Mouse (Mus musculus) adrenal gland, postnatal 4 days (tissue): Measurements from ENCODE around the gene Spaca4. TPM values are rescaled to one million over a fixed set of nuclear protein-coding genes. Genes with fewer than 3 reads are reported as not detected.

Source experiments
- total RNA-seq, 2 experiments: library from RNA; stranded (reverse); gene quantifications; 2 replicates each; pipeline ENCODE4 v1.2.3; 2021

Gene Spaca4
- total RNA-seq, 2 experiments from 2014 or later = not detected

Other genes with a start within 250 kb of the Spaca4 start
- gene Tulp2, start 243.9 kb downstream of the Spaca4 start, total RNA-seq = under 1 TPM; 0.45 to 0.54 TPM
- gene Gm45808, start 239.0 kb downstream of the Spaca4 start, total RNA-seq = 10 to 100 TPM; 14.9 to 20.7 TPM
- gene Dhdh, start 237.0 kb downstream of the Spaca4 start, total RNA-seq = 10 to 100 TPM; 35.0 to 38.8 TPM
- gene Nucb1, start 215.4 kb downstream of the Spaca4 start, total RNA-seq = 100 to 1,000 TPM; 236 to 239 TPM
- gene Ppp1r15a, start 199.5 kb downstream of the Spaca4 start, total RNA-seq = 10 to 100 TPM; 36.9 to 45.1 TPM
- gene Plekha4, start 199.5 kb downstream of the Spaca4 start, total RNA-seq = 10 to 100 TPM; 12.5 to 17.5 TPM
- gene Hsd17b14, start 170.9 kb downstream of the Spaca4 start, total RNA-seq = 1 to 10 TPM; 1.3 to 1.8 TPM
- gene Bcat2, start 155.7 kb downstream of the Spaca4 start, total RNA-seq = 10 to 100 TPM; 96.4 to 96.5 TPM
- under 1 TPM in 1 of 2 experiments, not detected in 1; 0.34 TPM for gene Fgf21, start 110.3 kb downstream of the Spaca4 start, total RNA-seq
- gene Fut1, start 108.5 kb downstream of the Spaca4 start, total RNA-seq = under 1 TPM in 1 of 2 experiments, not detected in 1; 0.22 TPM
- 1 to 10 TPM in 1 of 2 experiments, under 1 TPM in 1; 0.54 to 1.1 TPM for gene Izumo1, start 104.0 kb downstream of the Spaca4 start, total RNA-seq
- 10 to 100 TPM; 31.1 to 31.2 TPM for gene Rasip1, start 98.3 kb downstream of the Spaca4 start, total RNA-seq
- 10 to 100 TPM; 11.5 to 14.2 TPM for gene Mamstr, start 85.8 kb downstream of the Spaca4 start, total RNA-seq
- gene Fut2, start 59.4 kb downstream of the Spaca4 start, total RNA-seq = under 1 TPM in 1 of 2 experiments, not detected in 1; 0.42 TPM
- gene Ntn5, start 41.8 kb downstream of the Spaca4 start, total RNA-seq = under 1 TPM in 1 of 2 experiments, not detected in 1; 0.20 TPM
- under 1 TPM; 0.11 to 0.28 TPM for gene Sec1, start 31.4 kb downstream of the Spaca4 start, total RNA-seq
- 10 to 100 TPM; 15.1 to 16.4 TPM for gene Car11, start 26.0 kb downstream of the Spaca4 start, total RNA-seq
- 100 to 1,000 TPM; 101 to 129 TPM for gene Dbp, start 20.7 kb downstream of the Spaca4 start, total RNA-seq
- gene Rpl18, start 10.4 kb downstream of the Spaca4 start, total RNA-seq = 1,000 to 10,000 TPM; 1,215 to 1,230 TPM
- 10 to 100 TPM; 30.1 to 33.3 TPM for gene Sphk2, start 7.8 kb downstream of the Spaca4 start, total RNA-seq
- gene Fam83e, start 4.6 kb downstream of the Spaca4 start, total RNA-seq = under 1 TPM; 0.45 to 0.62 TPM
- 10 to 100 TPM; 17.2 to 18.8 TPM for gene Lmtk3, start 57.9 kb upstream of the Spaca4 start, total RNA-seq
- gene Sult2b1, start 58.9 kb upstream of the Spaca4 start, total RNA-seq = 1 to 10 TPM in 1 of 2 experiments, under 1 TPM in 1; 0.64 to 1.0 TPM
- gene Cyth2, start 88.8 kb upstream of the Spaca4 start, total RNA-seq = 100 to 1,000 TPM; 124 to 126 TPM
- under 1 TPM; 0.45 to 0.53 TPM for gene Kcnj14, start 99.0 kb upstream of the Spaca4 start, total RNA-seq
- gene Grwd1, start 105.1 kb upstream of the Spaca4 start, total RNA-seq = 10 to 100 TPM; 28.2 to 28.3 TPM
- 100 to 1,000 TPM; 147 to 148 TPM for gene Kdelr1, start 147.0 kb upstream of the Spaca4 start, total RNA-seq
- 1 to 10 TPM; 2.0 to 2.1 TPM for gene Grin2d, start 152.6 kb upstream of the Spaca4 start, total RNA-seq
- gene Syngr4, start 170.9 kb upstream of the Spaca4 start, total RNA-seq = under 1 TPM; 0.79 to 0.95 TPM
- gene Tmem143, start 171.1 kb upstream of the Spaca4 start, total RNA-seq = 10 to 100 TPM; 30.2 to 33.3 TPM
- 100 to 1,000 TPM; 191 to 202 TPM for gene Emp3, start 195.6 kb upstream of the Spaca4 start, total RNA-seq
- 1 to 10 TPM; 8.8 to 10.0 TPM for gene Ccdc114, start 198.3 kb upstream of the Spaca4 start, total RNA-seq